Mouse (Mus musculus) neural tube, embryonic 15.5 days (tissue): ENCODE results near the gene Kri1. TPM values are rescaled to one million over a fixed set of nuclear protein-coding genes. Genes with fewer than 3 reads are reported as not detected.
"Not testable (repeated sequence)": the region's sequence is repeated elsewhere in the genome, so short reads cannot be mapped to it uniquely, and the experiment has no call there.

Experiments
- ATAC-seq: fragments of 200-750 bp; cut with Nextera tagmentation; 2 replicates; pipeline ENCODE4 v1.8.0; 2017; ENCODE audit warnings: mild to moderate bottlenecking, moderate TSS enrichment, moderate library complexity; ENCODE audit not compliant: low FRiP score
- H3K27ac ChIP-seq: fragments of 300-500 bp; sonication (generic); replicated peaks from 2 replicates; pipeline ENCODE4 v1.5.1; 2015; ENCODE audit warnings: mild to moderate bottlenecking, inconsistent platforms
- H3K27me3 ChIP-seq: fragments of 300-500 bp; sonication (generic); replicated peaks from 2 replicates; pipeline ENCODE4 v1.6.1; 2015; ENCODE audit warnings: inconsistent platforms
- H3K36me3 ChIP-seq: fragments of 300-500 bp; sonication (generic); 2 replicates; pipeline ENCODE4 v1.6.1; 2015; ENCODE audit warnings: inconsistent platforms
- H3K4me1 ChIP-seq: fragments of 300-500 bp; sonication (generic); 2 replicates; pipeline ENCODE4 v1.6.1; 2015; ENCODE audit warnings: inconsistent platforms
- H3K4me2 ChIP-seq: fragments of 300-500 bp; sonication (generic); 2 replicates; pipeline ENCODE4 v1.6.1; 2015; ENCODE audit warnings: inconsistent platforms, mild to moderate bottlenecking, moderate library complexity
- H3K4me3 ChIP-seq: fragments of 300-500 bp; sonication (generic); replicated peaks from 2 replicates; pipeline ENCODE4 v1.5.1; 2015; ENCODE audit warnings: mild to moderate bottlenecking, inconsistent platforms
- H3K9ac ChIP-seq: fragments of 300-500 bp; sonication (generic); replicated peaks from 2 replicates; pipeline ENCODE4 v1.6.1; 2015; ENCODE audit warnings: mild to moderate bottlenecking, inconsistent platforms
- H3K9me3 ChIP-seq: fragments of 300-500 bp; sonication (generic); replicated peaks from 2 replicates; pipeline ENCODE4 v1.6.1; 2016; ENCODE audit warnings: inconsistent platforms
- WGBS: fragments of 180-500 bp; shearing (Covaris S2); methylation state at CpG from one replicate; pipeline ENCODE4 v1.1.7; 2015; ENCODE audit warnings: mixed read lengths; 5-methylcytosine and 5-hydroxymethylcytosine counted together
- polyA plus RNA-seq: library from polyadenylated mRNA; unstranded; fragments of >200 nt; fragmentation: Nextera tagmentation; extraction: Ambion mirVana; gene quantifications from 2 replicates; pipeline ENCODE4 v1.2.1, GENCODE M21; 2015

Gene Kri1
- polyA plus RNA-seq, 1 experiment from 2014 or later: 18.7 TPM

DNA sequence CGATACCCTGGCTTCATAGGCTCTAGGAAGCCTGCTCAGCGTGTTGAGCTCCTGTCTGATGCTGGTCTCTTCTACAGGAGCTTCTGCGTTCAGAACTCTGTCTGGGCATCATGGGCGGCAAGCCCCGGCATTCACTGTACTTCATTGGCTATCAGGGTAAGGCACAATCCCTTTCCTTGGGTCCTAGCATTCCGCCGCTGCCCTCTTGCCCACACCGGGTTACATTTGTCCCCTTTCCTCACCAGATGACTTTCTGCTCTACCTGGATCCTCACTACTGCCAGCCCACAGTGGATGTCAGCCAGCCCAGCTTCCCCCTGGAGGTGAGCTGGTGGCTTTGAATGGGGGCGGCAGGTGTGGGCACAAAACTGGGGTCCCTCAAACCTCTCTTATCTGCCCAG, 15.4 kb downstream of the Kri1 start:
- Histone ChIP-seq H3K36me3 (peaks cover 91% of the 10 kb centered on the region), H3K9me3 (no peaks in the 10 kb centered on the region), H3K4me3 (no peak overlapping the region), H3K9ac (no peak overlapping the region), H3K27me3 (no peaks in the 10 kb centered on the region), H3K4me2 (no peak overlapping the region), H3K27ac (no peak overlapping the region), H3K4me1 (no peaks in the 10 kb centered on the region)
- 95% methylated on average over 9 of the region's 9 CpGs for WGBS
- no peak for ATAC-seq

GRCm38 (mm10) chr9:21269590-21269989, 18.2 kb downstream of the Kri1 start:
- not testable (repeated sequence) for H3K9me3 ChIP-seq, ATAC-seq, H3K4me2 ChIP-seq, H3K27me3 ChIP-seq, H3K4me3 ChIP-seq, H3K9ac ChIP-seq, H3K27ac ChIP-seq
- H3K4me1 ChIP-seq: peaks cover 19% of the 10 kb centered on the region
- 86% methylated on average over 5 of the region's 5 CpGs for WGBS
- peaks cover 75% of the 10 kb centered on the region for H3K36me3 ChIP-seq

- Histone ChIP-seq H3K9me3 (no peaks in the 10 kb centered on the region), H3K9ac (no peak overlapping the region), H3K4me2 (no peak overlapping the region), H3K4me3 (no peak overlapping the region), H3K4me1 (peaks cover 23% of the 10 kb centered on the region), H3K36me3 (peaks cover 62% of the 10 kb centered on the region), H3K27me3 (no peaks in the 10 kb centered on the region), H3K27ac (no peak overlapping the region)
- ATAC-seq: no peak
- 93% methylated on average over 16 of the region's 16 CpGs for WGBS
Measured at GRCm38 (mm10) chr9:21268305-21268704, 19.5 kb downstream of the Kri1 start.

DNA sequence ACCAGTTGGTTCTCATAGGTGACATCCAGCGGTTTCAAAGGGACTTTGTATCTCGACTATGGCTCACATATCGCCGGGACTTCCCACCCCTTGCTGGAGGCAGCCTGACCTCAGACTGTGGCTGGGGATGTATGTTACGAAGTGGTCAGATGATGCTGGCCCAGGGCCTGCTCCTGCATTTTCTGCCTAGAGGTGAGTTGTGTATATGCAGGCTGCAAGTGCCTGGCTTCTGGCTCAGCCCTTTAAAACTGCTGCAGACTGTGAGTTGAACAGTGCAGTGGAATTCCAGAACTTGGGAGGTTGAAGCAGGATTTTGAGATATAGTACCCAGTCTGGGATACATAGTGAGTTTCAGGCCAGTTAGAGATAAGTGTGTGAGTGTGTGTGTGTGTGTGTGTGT, 20.9 kb downstream of the Kri1 start:
- H3K9ac ChIP-seq: no peak overlapping the region
- H3K27ac ChIP-seq: no peak overlapping the region
- no peaks in the 10 kb centered on the region for H3K9me3 ChIP-seq
- 94% methylated on average over 5 of the region's 5 CpGs for WGBS
- peaks cover 23% of the 10 kb centered on the region for H3K4me1 ChIP-seq
- H3K4me3 ChIP-seq: no peak overlapping the region
- peaks cover 48% of the 10 kb centered on the region for H3K36me3 ChIP-seq
- H3K4me2 ChIP-seq: peak overlapping the region; percentile 82
- no peak for ATAC-seq
- no peaks in the 10 kb centered on the region for H3K27me3 ChIP-seq

- peak overlapping the region; percentile 95 for H3K4me3 ChIP-seq
- H3K9me3 ChIP-seq: no peaks in the 10 kb centered on the region
- H3K4me1 ChIP-seq: peaks cover 23% of the 10 kb centered on the region
- H3K27me3 ChIP-seq: no peaks in the 10 kb centered on the region
- H3K36me3 ChIP-seq: peaks cover 35% of the 10 kb centered on the region
- H3K4me2 ChIP-seq: peak overlapping the region; percentile 82
- ATAC-seq: peak; percentile 11; the same call in 1 of the 2 replicates
- peak overlapping the region; percentile 83 for H3K27ac ChIP-seq
- peak overlapping the region; percentile 90 for H3K9ac ChIP-seq
- 6% methylated on average over 11 of the region's 11 CpGs for WGBS
Measured at GRCm38 (mm10) chr9:21265611-21266010, 22.2 kb downstream of the Kri1 start.

GRCm38 (mm10) chr9:21265000-21265561, 22.7 kb downstream of the Kri1 start, which contains the start of gene Atg4d:
TSS of gene Atg4d (plus strand) at chr9:21265293.
- Histone ChIP-seq H3K36me3 (peaks cover 29% of the 10 kb centered on the region), H3K9me3 (no peaks in the 10 kb centered on the region), H3K4me2 (peak within 1 kb of the TSS; percentile 82), H3K27me3 (no peaks in the 10 kb centered on the region), H3K4me3 (peak within 1 kb of the TSS; percentile 95), H3K27ac (peak within 1 kb of the TSS; percentile 83), H3K4me1 (peaks cover 23% of the 10 kb centered on the region), H3K9ac (peak within 1 kb of the TSS; percentile 90)
- peak; percentile 98 for ATAC-seq
- under 1% methylated on average over 49 of the region's 49 CpGs for WGBS

- Histone ChIP-seq H3K9me3 (no peaks in the 10 kb centered on the region), H3K36me3 (peaks cover 25% of the 10 kb centered on the region), H3K4me3 (peak overlapping the region; percentile 95), H3K27me3 (0 out of 2 replicates have a peak, but pooled peaks cover 2% of the 10 kb centered on the region), H3K9ac (peak overlapping the region; percentile 90), H3K4me2 (peak overlapping the region; percentile 82), H3K4me1 (peaks cover 23% of the 10 kb centered on the region), H3K27ac (peak overlapping the region; percentile 83)
- WGBS: 17% methylated on average over 17 of the region's 17 CpGs
- ATAC-seq: peak; percentile 52
Measured at GRCm38 (mm10) chr9:21264272-21264999, 23.3 kb downstream of the Kri1 start.

DNA sequence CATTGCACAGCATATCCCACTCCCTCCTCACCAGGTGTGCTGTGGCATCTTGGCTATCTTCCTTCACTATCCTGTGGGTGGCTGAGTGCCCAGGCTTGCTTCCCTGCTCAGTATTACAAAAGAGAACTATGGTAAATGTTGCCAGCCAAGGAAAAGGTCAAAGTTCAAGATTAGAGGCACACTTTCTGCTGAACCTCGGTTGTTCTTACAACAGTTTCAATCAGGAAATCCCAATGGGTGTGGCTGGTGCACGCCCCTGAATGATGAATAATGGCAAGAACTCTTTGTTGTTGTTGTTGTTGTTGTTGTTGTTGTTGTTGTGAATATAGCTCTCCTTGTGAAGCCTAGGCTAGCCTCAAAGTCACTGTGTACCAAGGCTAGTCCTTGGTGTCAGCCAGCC, 25.9 kb downstream of the Kri1 start:
- 63% methylated on average over 2 of the region's 2 CpGs for WGBS
- H3K9me3 ChIP-seq: no peaks in the 10 kb centered on the region
- 0 out of 2 replicates have a peak, but pooled peaks cover 3% of the 10 kb centered on the region for H3K27me3 ChIP-seq
- H3K27ac ChIP-seq: no peak overlapping the region
- peaks cover 20% of the 10 kb centered on the region for H3K4me1 ChIP-seq
- H3K4me2 ChIP-seq: no peak overlapping the region
- ATAC-seq: no peak
- H3K36me3 ChIP-seq: peaks cover 4% of the 10 kb centered on the region; the same call in 1 of the 2 replicates
- H3K9ac ChIP-seq: no peak overlapping the region
- H3K4me3 ChIP-seq: no peak overlapping the region

GRCm38 (mm10) chr9:21260491-21261040, 27.2 kb downstream of the Kri1 start:
- no peak overlapping the region for H3K4me2 ChIP-seq
- 88% methylated on average over 6 of the region's 6 CpGs for WGBS
- H3K9ac ChIP-seq: no peak overlapping the region
- H3K27ac ChIP-seq: no peak overlapping the region
- no peaks in the 10 kb centered on the region for H3K36me3 ChIP-seq
- H3K27me3 ChIP-seq: 0 out of 2 replicates have a peak, but pooled peaks cover 3% of the 10 kb centered on the region
- peaks cover 8% of the 10 kb centered on the region; the same call in 1 of the 2 replicates for H3K4me1 ChIP-seq
- no peak overlapping the region for H3K4me3 ChIP-seq
- no peaks in the 10 kb centered on the region for H3K9me3 ChIP-seq
- no peak for ATAC-seq

DNA sequence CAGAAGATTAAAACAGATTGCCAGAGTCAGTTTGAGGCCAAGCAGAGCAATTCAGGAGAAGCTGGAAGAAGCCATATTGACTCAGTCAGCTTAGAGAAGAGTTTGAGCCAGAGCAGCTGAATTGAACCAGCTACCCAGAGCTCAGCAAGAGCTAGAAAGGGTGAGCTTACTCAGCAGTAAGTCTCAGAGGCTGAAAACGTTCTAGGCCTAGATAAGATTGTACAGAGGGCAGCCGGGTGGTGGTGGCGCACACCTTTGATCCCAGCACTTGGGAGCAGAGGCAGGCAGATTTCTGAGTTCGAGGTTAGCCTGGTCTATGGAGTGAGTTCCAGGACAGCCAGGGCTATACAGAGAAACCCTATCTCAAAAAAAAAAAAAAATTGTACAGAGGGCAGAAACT, 31.4 kb downstream of the Kri1 start:
- not testable (repeated sequence) for H3K4me3 ChIP-seq, ATAC-seq, H3K9me3 ChIP-seq, H3K9ac ChIP-seq, H3K27ac ChIP-seq, H3K36me3 ChIP-seq, H3K4me1 ChIP-seq, H3K4me2 ChIP-seq
- H3K27me3 ChIP-seq: peaks cover 18% of the 10 kb centered on the region
- 83% methylated on average over 4 of the region's 4 CpGs for WGBS

- no peaks in the 10 kb centered on the region for H3K4me1 ChIP-seq
- H3K9me3 ChIP-seq: no peaks in the 10 kb centered on the region
- no peaks in the 10 kb centered on the region for H3K36me3 ChIP-seq
- no peak overlapping the region for H3K4me2 ChIP-seq
- no peak overlapping the region for H3K27ac ChIP-seq
- no peak overlapping the region for H3K4me3 ChIP-seq
- peaks cover 34% of the 10 kb centered on the region for H3K27me3 ChIP-seq
- ATAC-seq: no peak
- H3K9ac ChIP-seq: no peak overlapping the region
Measured at GRCm38 (mm10) chr9:21254690-21255089, 33.1 kb downstream of the Kri1 start.
